In the genomic region with DNA sequence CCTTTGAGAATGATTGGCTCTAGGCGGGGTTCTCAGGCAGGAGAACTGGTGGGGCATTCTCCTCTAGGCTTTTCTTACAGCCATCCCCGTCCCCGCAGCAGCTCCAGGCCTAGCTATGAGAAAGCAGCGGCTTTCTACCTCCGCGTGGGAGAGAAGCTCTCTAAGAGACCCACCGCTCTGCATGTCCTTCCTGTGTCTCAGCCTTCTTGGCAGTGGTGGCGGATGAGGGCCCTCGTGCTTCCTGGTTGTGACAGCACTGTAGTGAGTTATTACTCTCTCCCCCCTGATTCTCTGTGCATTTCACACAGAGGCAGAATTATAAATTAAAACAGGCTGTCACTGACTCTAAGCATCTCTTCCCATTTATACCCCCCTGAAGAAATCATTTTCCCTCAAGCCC, we compare ENCODE assay signal across 8 mouse cellular contexts.
DNase-seq lines count a peak whose midpoint lies in the region; ATAC-seq and TF ChIP-seq lines count a peak whose summit lies in the region.

No protein-coding gene starts in this region.

- H3K4me3 ChIP-seq in heart, embryonic 11.5 days (ENCODE audit: low read depth, low read length): no peak overlapping the region
- no peak overlapping the region for H3K4me3 ChIP-seq in hindbrain, embryonic 13.5 days
- no peak overlapping the region for H3K4me3 ChIP-seq in liver, postnatal 0 days (ENCODE audit: low read depth, low read length)

- no peaks in the 10 kb centered on the region; the same call in 1 of the 2 replicates for H3K4me1 ChIP-seq in heart, embryonic 11.5 days (ENCODE audit: control insufficient read depth, insufficient read depth, low read length)
- peaks cover 24% of the 10 kb centered on the region for H3K4me1 ChIP-seq in hindbrain, embryonic 13.5 days (replicated peaks)
- no peaks in the 10 kb centered on the region for H3K4me1 ChIP-seq in liver, postnatal 0 days (ENCODE audit: insufficient read depth)

- TF ChIP-seq EP300 in liver, postnatal 0 days (IDR thresholded peaks at IDR 0.05; ENCODE audit: low read depth): no peak

- no peaks in the 10 kb centered on the region for H3K9me3 ChIP-seq in heart, embryonic 11.5 days (replicated peaks; ENCODE audit: control insufficient read depth, low read length)
- no peaks in the 10 kb centered on the region for H3K9me3 ChIP-seq in hindbrain, embryonic 13.5 days
- H3K9me3 ChIP-seq in liver, postnatal 0 days (ENCODE audit: low read length): no peaks in the 10 kb centered on the region

- no peaks in the 10 kb centered on the region for H3K36me3 ChIP-seq in heart, embryonic 11.5 days (ENCODE audit: control insufficient read depth, insufficient read depth, low read length)
- no peaks in the 10 kb centered on the region for H3K36me3 ChIP-seq in hindbrain, embryonic 13.5 days
- H3K36me3 ChIP-seq in liver, postnatal 0 days (replicated peaks; ENCODE audit: insufficient read depth, low read length): no peaks in the 10 kb centered on the region

- H3K9ac ChIP-seq in heart, embryonic 11.5 days (ENCODE audit: low read depth, low read length): 0 out of 2 replicates have a peak overlapping the region, but pooled peaks have one; percentile 28
- H3K9ac ChIP-seq in hindbrain, embryonic 13.5 days: no peak overlapping the region
- H3K9ac ChIP-seq in liver, postnatal 0 days (replicated peaks): no peak overlapping the region

- no peak for DNase-seq in heart, adult 11 months
- DNase-seq in ES-CJ7 (ENCODE audit: low read depth, low spot score): peak; percentile 3
- DNase-seq in liver, postnatal 0 days: peak; percentile 18
- no peak for DNase-seq in frontal cortex, postnatal 25 days (ENCODE audit: low spot score in 2 of 2)
- DNase-seq in urinary bladder, postnatal 36 days (ENCODE audit: low spot score in 2 of 2): no peak
- no peak for DNase-seq in left cerebral cortex, postnatal 36 days (ENCODE audit: low spot score in 2 of 2)

- ATAC-seq in heart, embryonic 11.5 days (replicated peaks; ENCODE audit: insufficient number of reproducible peaks, low FRiP score, low TSS enrichment): no peak
- ATAC-seq in hindbrain, embryonic 13.5 days (ENCODE audit: low FRiP score): peak; percentile 40
- ATAC-seq in liver, postnatal 0 days: no peak

- no peak overlapping the region for H3K27ac ChIP-seq in heart, embryonic 11.5 days (ENCODE audit: low read depth, low read length)
- peak overlapping the region; percentile 36 for H3K27ac ChIP-seq in hindbrain, embryonic 13.5 days
- H3K27ac ChIP-seq in liver, postnatal 0 days (ENCODE audit: low read depth): no peak overlapping the region

- 32% methylated on average over 9 of the region's 9 CpGs for WGBS in heart, embryonic 11.5 days (ENCODE audit: insufficient replicate concordance)
- 46% methylated on average over 9 of the region's 9 CpGs for WGBS in hindbrain, embryonic 13.5 days
- WGBS in liver, postnatal 0 days (ENCODE audit: insufficient replicate concordance): 14% methylated on average over 9 of the region's 9 CpGs

- no peaks in the 10 kb centered on the region for H3K27me3 ChIP-seq in heart, embryonic 11.5 days (ENCODE audit: control insufficient read depth, insufficient read depth, low read length)
- no peaks in the 10 kb centered on the region for H3K27me3 ChIP-seq in hindbrain, embryonic 13.5 days
- no peaks in the 10 kb centered on the region for H3K27me3 ChIP-seq in liver, postnatal 0 days (ENCODE audit: insufficient read depth, low read length)

- H3K4me2 ChIP-seq in heart, embryonic 11.5 days: no peak overlapping the region
- no peak overlapping the region for H3K4me2 ChIP-seq in hindbrain, embryonic 13.5 days
- H3K4me2 ChIP-seq in liver, postnatal 0 days (ENCODE audit: low read depth, low read length): peak overlapping the region; percentile 48

- intact Hi-C loops in left cerebral cortex, postnatal 36 days (cut with DNase I): no loop called here

- no peak for TF ChIP-seq CTCF in liver, postnatal 0 days (IDR thresholded peaks at IDR 0.05; ENCODE audit: low read depth)

Comparison
In these comparisons a context has a peak if more than half of its experiments do, and no peak if none do; other contexts are left out.
1. DNase-seq: peak in ES-CJ7 (single experiment) and liver, postnatal 0 days (single experiment); none in heart, adult 11 months (single experiment), frontal cortex, postnatal 25 days (0 of 2), urinary bladder, postnatal 36 days (0 of 2) and left cerebral cortex, postnatal 36 days (0 of 2).